Mouse (Mus musculus) embryonic facial prominence, embryonic 11.5 days (tissue): ENCODE measurements around the gene Pard3b. TPM values are rescaled to one million over a fixed set of nuclear protein-coding genes. Genes with fewer than 3 reads are reported as not detected.

Source experiments
- ATAC-seq: fragments of 200-750 bp; cut with Nextera tagmentation; replicated peaks from 2 replicates; pipeline ENCODE4 v1.8.0; 2017; ENCODE audit warnings: low read depth; ENCODE audit not compliant: insufficient number of reproducible peaks, low FRiP score, low TSS enrichment
- DNase-seq: peaks from one replicate; pipeline ENCODE4 v3.0.0-alpha.2; 2015; ENCODE audit warnings: low spot score
- H3K27ac ChIP-seq: fragments of 300-500 bp; sonication (generic); replicated peaks from 2 replicates; pipeline ENCODE4 v1.5.1; 2014; ENCODE audit warnings: mild to moderate bottlenecking, low read depth, low read length, control low read depth
- H3K27me3 ChIP-seq: fragments of 300-500 bp; sonication (generic); 2 replicates; pipeline ENCODE4 v1.6.1; 2014; ENCODE audit warnings: mild to moderate bottlenecking, low read length, moderate library complexity, mixed read lengths; ENCODE audit not compliant: control insufficient read depth, insufficient read depth
- H3K36me3 ChIP-seq: fragments of 300-500 bp; sonication (generic); replicated peaks from 2 replicates; pipeline ENCODE4 v1.6.1; 2014; ENCODE audit warnings: low read depth, mild to moderate bottlenecking, low read length, moderate library complexity, mixed read lengths; ENCODE audit not compliant: control insufficient read depth, insufficient read depth
- H3K4me1 ChIP-seq: fragments of 300-500 bp; sonication (generic); 2 replicates; pipeline ENCODE4 v1.6.1; 2014; ENCODE audit warnings: low read length, mixed read lengths; ENCODE audit not compliant: control insufficient read depth, insufficient read depth
- H3K4me2 ChIP-seq: fragments of 300-500 bp; sonication (generic); 2 replicates; pipeline ENCODE4 v1.6.1; 2014; ENCODE audit warnings: low read depth, mild to moderate bottlenecking, control low read depth, low read length, moderate library complexity
- H3K4me3 ChIP-seq: fragments of 300-500 bp; sonication (generic); 2 replicates; pipeline ENCODE4 v1.5.1; 2014; ENCODE audit warnings: low read depth, low read length, control low read depth
- H3K9ac ChIP-seq: fragments of 300-500 bp; sonication (generic); replicated peaks from 2 replicates; pipeline ENCODE4 v1.6.1; 2014; ENCODE audit warnings: mild to moderate bottlenecking, control low read depth, low read length
- H3K9me3 ChIP-seq: fragments of 300-500 bp; sonication (generic); replicated peaks from 2 replicates; pipeline ENCODE4 v1.6.1; 2016; ENCODE audit warnings: mild to moderate bottlenecking, low read length, inconsistent platforms, mixed read lengths; ENCODE audit not compliant: control insufficient read depth
- WGBS: fragments of 180-500 bp; shearing (Covaris S2); extraction: QIAGEN DNeasy Blood & Tissue Kit; methylation state at CpG from one replicate; pipeline ENCODE4 v1.1.7; 2014; 5-methylcytosine and 5-hydroxymethylcytosine counted together
- polyA plus RNA-seq: library from polyadenylated mRNA; unstranded; fragments of >200 nt; fragmentation: Nextera tagmentation; extraction: Ambion mirVana; gene quantifications from 2 replicates; pipeline ENCODE4 v1.2.1, GENCODE M21; 2014

The Pard3b gene
- polyA plus RNA-seq, 1 experiment from 2014 or later, result 7.7 TPM

DNA sequence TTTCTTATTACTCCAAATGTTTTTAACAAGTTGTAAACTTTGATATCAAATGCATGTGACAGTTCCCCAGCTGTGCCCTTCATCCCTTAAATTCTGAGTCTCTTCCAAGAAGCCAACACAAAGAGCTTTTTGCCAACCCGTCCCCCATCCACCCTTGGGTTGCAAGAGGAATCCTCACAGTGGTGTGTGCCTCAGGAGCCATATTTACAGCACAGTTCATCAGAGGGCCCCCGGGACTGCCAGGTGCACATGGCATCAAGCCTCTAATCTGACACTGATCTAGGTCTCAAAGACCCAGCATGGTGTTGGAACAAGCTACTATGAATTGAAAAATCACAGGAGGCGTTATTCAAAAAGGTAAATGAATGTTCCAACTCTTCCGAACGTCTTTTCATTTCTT, 980.8 kb downstream of the Pard3b start:
- H3K9me3 ChIP-seq, result no peaks in the 10 kb centered on the region
- no peak overlapping the region for H3K4me3 ChIP-seq
- H3K27me3 ChIP-seq, result no peaks in the 10 kb centered on the region
- DNase-seq (no peak), ATAC-seq (no peak)
- H3K9ac ChIP-seq, result no peak overlapping the region
- WGBS, result 88% methylated on average over 5 of the region's 5 CpGs
- H3K4me2 ChIP-seq, result no peak overlapping the region
- H3K36me3 ChIP-seq, result no peaks in the 10 kb centered on the region
- no peaks in the 10 kb centered on the region for H3K4me1 ChIP-seq
- H3K27ac ChIP-seq, result no peak overlapping the region

DNA sequence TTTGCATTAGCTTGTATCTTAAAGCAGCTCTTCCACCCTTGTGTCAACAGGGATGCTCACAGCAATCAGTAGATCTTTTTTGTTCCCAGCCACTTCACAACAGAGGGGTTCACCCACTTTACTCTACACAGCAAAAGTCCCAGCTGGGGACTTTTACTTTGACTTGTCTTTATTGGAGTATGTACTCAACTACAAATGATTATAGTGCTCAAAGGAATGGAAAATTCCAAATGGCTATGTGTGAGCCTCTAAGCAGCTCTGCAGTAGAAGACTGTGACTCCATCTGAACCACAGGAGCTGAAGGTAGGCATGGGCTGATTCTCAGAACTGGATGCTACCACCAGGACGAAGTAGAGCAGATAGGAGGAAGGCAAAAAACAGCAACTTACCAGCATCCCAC, 983.8 kb downstream of the Pard3b start:
- Histone ChIP-seq H3K4me3 (no peak overlapping the region), H3K4me1 (no peaks in the 10 kb centered on the region), H3K27ac (no peak overlapping the region), H3K36me3 (no peaks in the 10 kb centered on the region), H3K4me2 (no peak overlapping the region), H3K9me3 (no peaks in the 10 kb centered on the region), H3K9ac (no peak overlapping the region), H3K27me3 (no peaks in the 10 kb centered on the region)
- ATAC-seq (no peak), DNase-seq (no peak)
- 92% methylated on average over 1 of the region's 1 CpGs for WGBS

DNA sequence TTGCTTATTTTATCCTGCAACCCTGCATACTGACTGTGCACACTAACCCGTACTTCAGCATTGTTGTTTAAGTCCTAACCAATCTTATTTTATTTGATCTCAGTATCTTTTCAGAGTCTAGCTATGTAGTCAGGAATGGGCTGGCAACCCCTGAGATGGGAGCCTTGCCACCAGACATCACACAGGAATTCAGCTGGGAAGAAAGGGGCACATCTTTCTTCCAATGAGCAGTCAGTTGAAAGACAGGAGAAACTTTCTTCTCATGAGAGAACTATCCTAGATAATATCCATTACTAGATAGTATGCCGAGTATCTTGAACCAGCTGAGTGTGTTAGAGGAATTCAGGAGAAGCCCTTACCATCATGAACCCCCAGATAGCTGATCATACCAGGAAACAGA, 985.5 kb downstream of the Pard3b start:
- Histone ChIP-seq H3K27ac (no peak overlapping the region), H3K4me3 (no peak overlapping the region), H3K4me2 (no peak overlapping the region), H3K27me3 (no peaks in the 10 kb centered on the region), H3K9ac (no peak overlapping the region), H3K9me3 (no peaks in the 10 kb centered on the region), H3K4me1 (no peaks in the 10 kb centered on the region), H3K36me3 (no peaks in the 10 kb centered on the region)
- DNase-seq (no peak), ATAC-seq (no peak)
- 88% methylated on average over 2 of the region's 2 CpGs for WGBS

DNA sequence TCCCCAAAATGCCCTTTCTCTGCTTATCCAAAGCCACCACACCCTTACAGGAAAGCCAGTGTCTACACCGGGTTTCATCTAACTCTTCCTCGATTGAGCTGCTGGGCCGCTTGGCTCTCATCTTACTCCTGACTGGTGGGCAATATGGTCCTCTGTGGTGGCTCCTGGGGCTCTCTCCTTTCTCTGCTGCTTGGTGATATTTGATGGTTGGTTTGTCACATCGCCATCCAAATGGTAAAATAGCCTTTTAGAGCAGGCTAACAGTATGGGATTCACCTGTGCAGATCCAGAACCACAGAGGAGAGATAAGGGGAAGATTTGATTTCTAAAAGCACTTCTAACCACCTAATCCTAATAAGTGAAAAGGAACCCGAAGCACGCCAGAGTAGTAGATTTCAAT, 986.2 kb downstream of the Pard3b start:
- Histone ChIP-seq H3K9ac (no peak overlapping the region), H3K27me3 (no peaks in the 10 kb centered on the region), H3K27ac (no peak overlapping the region), H3K36me3 (no peaks in the 10 kb centered on the region), H3K4me1 (no peaks in the 10 kb centered on the region), H3K4me3 (no peak overlapping the region), H3K9me3 (no peaks in the 10 kb centered on the region), H3K4me2 (no peak overlapping the region)
- no peak for DNase-seq
- no peak for ATAC-seq
- 92% methylated on average over 6 of the region's 6 CpGs for WGBS

DNA sequence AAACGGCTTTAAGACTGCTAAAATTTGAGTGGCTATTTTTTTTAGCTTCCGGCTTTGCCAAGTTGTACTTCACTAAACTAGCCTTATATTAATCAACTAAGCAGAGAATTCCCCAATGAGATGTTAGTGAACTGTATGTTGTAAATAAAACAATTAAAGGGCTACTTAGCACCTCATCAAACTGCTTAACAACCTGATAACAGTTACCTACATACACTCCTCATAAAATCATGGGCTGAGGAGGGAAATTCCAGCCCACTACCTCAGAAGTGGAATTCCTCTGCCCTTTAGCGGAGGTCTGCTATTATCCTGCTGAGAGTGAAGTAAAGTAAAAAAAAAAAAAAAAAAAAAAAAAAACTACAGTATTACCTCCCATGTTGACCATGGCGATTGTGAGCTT, 986.7 kb downstream of the Pard3b start:
- ATAC-seq (no peak), DNase-seq (no peak)
- no peaks in the 10 kb centered on the region for H3K27me3 ChIP-seq
- no peaks in the 10 kb centered on the region for H3K4me1 ChIP-seq
- no peak overlapping the region for H3K4me3 ChIP-seq
- H3K9me3 ChIP-seq, result no peaks in the 10 kb centered on the region
- no peaks in the 10 kb centered on the region for H3K36me3 ChIP-seq
- H3K4me2 ChIP-seq, result no peak overlapping the region
- WGBS, result 79% methylated on average over 4 of the region's 4 CpGs
- H3K9ac ChIP-seq, result no peak overlapping the region
- H3K27ac ChIP-seq, result no peak overlapping the region

DNA sequence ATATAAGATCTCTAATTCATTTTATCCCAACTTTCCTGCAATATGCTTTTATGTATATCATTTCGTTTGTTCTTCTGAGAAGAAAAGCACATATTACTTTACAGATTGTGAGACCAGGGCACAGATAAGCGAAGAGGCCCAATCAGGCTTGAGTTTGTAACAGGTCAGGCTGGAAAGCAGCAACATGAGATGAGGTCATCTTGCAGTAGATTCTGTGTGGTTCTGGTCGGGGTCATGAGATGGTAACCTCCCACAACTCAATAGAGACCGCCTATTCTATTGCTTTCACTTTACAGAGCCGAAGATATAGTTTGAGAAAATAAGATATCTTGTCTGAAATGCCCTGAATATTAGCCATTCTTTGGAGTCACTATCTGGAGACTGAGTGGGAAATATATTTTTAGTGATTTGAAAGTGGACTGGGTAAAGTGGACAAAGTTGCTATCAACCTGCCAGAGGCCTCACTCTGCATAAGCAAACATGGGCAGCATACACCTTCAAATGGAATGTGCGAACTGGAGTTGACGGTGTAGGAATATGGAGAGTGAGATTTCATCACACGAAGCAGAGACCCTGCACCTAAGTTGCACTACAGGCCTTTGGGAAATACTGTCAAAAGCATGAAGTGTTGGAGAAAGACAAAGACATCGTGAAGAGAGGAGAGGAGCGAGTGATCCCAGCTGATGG, 987.3 kb downstream of the Pard3b start:
- Histone ChIP-seq H3K4me3 (no peak overlapping the region), H3K27ac (no peak overlapping the region), H3K9me3 (no peaks in the 10 kb centered on the region), H3K4me1 (no peaks in the 10 kb centered on the region), H3K9ac (no peak overlapping the region), H3K4me2 (no peak overlapping the region), H3K36me3 (no peaks in the 10 kb centered on the region), H3K27me3 (no peaks in the 10 kb centered on the region)
- ATAC-seq (no peak), DNase-seq (no peak)
- 90% methylated on average over 10 of the region's 10 CpGs for WGBS

DNA sequence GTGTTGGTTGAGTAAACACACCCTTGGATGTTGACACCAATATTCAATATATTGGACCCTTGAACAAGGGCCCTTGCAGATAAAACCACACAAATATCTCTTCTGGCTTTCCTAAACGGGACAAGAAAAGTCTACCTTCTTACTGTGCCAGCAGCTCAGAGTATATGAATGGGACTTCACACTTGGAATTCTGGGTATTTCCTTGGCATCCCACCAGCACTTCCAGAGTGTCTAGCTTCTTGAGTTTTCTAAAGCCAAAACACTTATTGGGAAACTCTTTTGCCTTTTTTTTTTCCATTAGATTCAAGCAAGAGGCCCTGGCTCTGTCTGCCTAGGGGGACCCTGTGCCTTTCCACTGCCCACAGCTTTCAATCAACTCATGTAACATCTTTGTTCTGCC, 991.3 kb downstream of the Pard3b start:
- Histone ChIP-seq H3K4me3 (no peak overlapping the region), H3K9me3 (no peaks in the 10 kb centered on the region), H3K4me2 (no peak overlapping the region), H3K36me3 (no peaks in the 10 kb centered on the region), H3K4me1 (no peaks in the 10 kb centered on the region), H3K9ac (no peak overlapping the region), H3K27ac (no peak overlapping the region), H3K27me3 (no peaks in the 10 kb centered on the region)
- no peak for DNase-seq
- 96% methylated on average over 1 of the region's 1 CpGs for WGBS
- no peak for ATAC-seq

DNA sequence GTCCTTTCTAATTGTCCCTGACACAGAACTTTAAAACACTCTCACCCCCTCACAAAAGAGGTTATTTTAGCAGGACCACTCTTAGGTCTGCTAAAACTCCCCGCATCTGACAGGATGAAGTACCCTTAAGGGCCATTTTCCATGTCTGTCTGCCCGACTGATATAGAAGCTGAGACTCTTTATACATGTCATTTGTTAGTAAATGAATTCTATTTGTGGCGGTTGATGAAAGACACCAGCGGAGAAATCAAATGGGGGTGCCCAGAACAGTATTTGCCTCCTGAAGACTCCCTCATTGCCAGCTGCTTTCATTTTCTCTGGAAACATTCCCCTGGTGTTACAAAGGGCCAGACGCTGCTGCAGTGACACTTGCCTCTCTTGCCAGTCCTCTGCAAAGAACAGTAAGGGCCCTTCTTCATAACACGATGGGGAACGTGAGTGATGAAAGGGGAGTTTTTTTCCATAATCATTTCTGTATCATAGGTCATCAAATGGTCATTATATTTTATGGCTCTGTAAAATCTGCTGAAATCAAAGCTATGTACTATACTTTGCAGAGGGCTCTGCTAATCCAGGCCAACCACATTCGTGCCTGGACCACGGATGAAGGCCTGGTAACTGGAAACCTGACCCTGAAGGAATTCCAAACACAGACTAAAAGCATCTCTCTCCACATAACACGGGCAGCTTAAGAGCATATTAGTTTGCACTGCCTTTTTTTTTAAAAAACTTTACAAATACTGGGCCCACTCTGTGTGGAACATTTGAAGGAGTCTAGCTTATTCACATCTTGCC, 993.1 kb downstream of the Pard3b start:
- no peak overlapping the region; the same call in 1 of the 2 replicates for H3K27ac ChIP-seq
- 37% methylated on average over 10 of the region's 10 CpGs for WGBS
- 0 out of 2 replicates have a peak, but pooled peaks have one; percentile 52 for ATAC-seq

More for the DNA sequence above, 993.1 kb downstream of the Pard3b start:
- DNase-seq, result peak; percentile 56
- Histone ChIP-seq H3K4me3 (no peak overlapping the region), H3K27me3 (no peaks in the 10 kb centered on the region), H3K4me1 (no peaks in the 10 kb centered on the region; the same call in 1 of the 2 replicates), H3K9me3 (no peaks in the 10 kb centered on the region), H3K4me2 (no peak overlapping the region), H3K9ac (no peak overlapping the region), H3K36me3 (no peaks in the 10 kb centered on the region)
